ENCODE assay signal across 8 mouse cellular contexts in the genomic region with DNA sequence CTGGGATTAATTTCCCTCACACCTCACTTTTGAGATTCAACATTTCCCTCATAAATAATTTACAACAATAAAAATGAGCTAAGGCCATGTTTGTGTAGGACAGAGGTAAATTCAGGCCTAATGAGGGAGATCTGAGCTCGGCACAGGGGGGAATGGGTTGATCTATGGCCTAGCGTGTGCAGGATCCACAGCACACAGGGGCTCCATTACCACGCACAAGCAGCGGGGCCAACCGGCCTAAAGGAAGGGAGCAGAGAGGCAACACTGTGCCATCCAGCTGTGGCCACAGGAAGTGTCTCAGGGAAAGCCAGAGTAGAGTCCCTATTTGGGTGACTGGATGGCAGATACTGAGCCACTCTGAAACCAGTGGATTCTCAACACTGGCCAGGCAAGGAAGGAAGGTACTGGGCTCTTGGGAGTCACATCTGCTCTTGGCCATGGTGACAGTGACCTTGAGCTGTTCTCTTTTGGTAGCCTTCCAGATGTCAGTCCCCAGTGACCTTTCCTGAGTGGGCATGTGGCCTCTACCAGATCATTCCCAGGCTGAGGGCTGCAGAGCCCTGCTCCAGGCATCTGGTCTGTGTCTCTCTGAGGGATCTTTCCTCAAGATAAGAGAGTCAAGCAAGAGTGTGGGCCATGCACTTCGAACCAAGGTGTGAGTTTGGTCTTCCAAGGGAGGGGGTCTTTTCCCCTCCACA. TPM values are rescaled to one million over a fixed set of nuclear protein-coding genes. Genes with fewer than 3 reads are reported as not detected.
A peak's percentile ranks its signal among the peaks of the same experiment; 100 is the strongest.
DNase-seq lines count a peak whose midpoint lies in the region; ATAC-seq and TF ChIP-seq lines count a peak whose summit lies in the region.

No protein-coding gene starts in this region.

- no peak for DNase-seq in heart, embryonic 10.5 days (ENCODE audit: low spot score)
- DNase-seq in heart, postnatal 4 days, result no peak
- no peak for DNase-seq in hindbrain, postnatal 0 days (ENCODE audit: low spot score)
- DNase-seq in urinary bladder, postnatal 25 days (ENCODE audit: low spot score), result no peak
- DNase-seq in retina, embryonic 14.5 days (ENCODE audit: low spot score), result no peak

- H3K4me2 ChIP-seq in hindbrain, postnatal 0 days (ENCODE audit: low read depth, low read length), result no peak overlapping the region

- peaks cover 72% of the 10 kb centered on the region for H3K4me1 ChIP-seq in heart, embryonic 10.5 days
- peaks cover 100% of the 10 kb centered on the region for H3K4me1 ChIP-seq in megakaryocyte, embryonic 14.5 days
- H3K4me1 ChIP-seq in hindbrain, postnatal 0 days (ENCODE audit: insufficient read depth, low read length), result peaks cover 49% of the 10 kb centered on the region
- peaks cover 52% of the 10 kb centered on the region for H3K4me1 ChIP-seq in olfactory bulb, adult 2 months (ENCODE audit: control insufficient read depth, insufficient read depth, low read length)

- no peaks in the 10 kb centered on the region for H3K9me3 ChIP-seq in heart, embryonic 10.5 days
- H3K9me3 ChIP-seq in megakaryocyte, embryonic 14.5 days, result no peaks in the 10 kb centered on the region
- no peaks in the 10 kb centered on the region for H3K9me3 ChIP-seq in hindbrain, postnatal 0 days (ENCODE audit: low read length)

- WGBS in heart, embryonic 10.5 days, result 75% methylated on average over 6 of the region's 6 CpGs
- WGBS in hindbrain, postnatal 0 days, result 77% methylated on average over 6 of the region's 6 CpGs
- 86% methylated on average over 6 of the region's 6 CpGs for WGBS in olfactory bulb, adult 2 months

- no peak for ATAC-seq in megakaryocyte, adult 5-6 weeks (ENCODE audit: poor library complexity, severe bottlenecking)
- no peak for ATAC-seq in hindbrain, postnatal 0 days

- no peak overlapping the region for H3K4me3 ChIP-seq in heart, embryonic 10.5 days
- H3K4me3 ChIP-seq in megakaryocyte, embryonic 14.5 days (replicated peaks), result peak overlapping the region; percentile 70
- H3K4me3 ChIP-seq in hindbrain, postnatal 0 days (ENCODE audit: low read length), result no peak overlapping the region
- H3K4me3 ChIP-seq in olfactory bulb, adult 2 months (ENCODE audit: insufficient read depth, low read depth, low read length), result no peak overlapping the region

- no peak for TF ChIP-seq POLR2A in olfactory bulb, adult 2 months (IDR thresholded peaks at IDR 0.05; ENCODE audit: insufficient read depth, low read depth, low read length)

- H3K27ac ChIP-seq in heart, embryonic 10.5 days, result peak overlapping the region; percentile 63; the same call in 1 of the 2 replicates
- peak overlapping the region; percentile 95 for H3K27ac ChIP-seq in hindbrain, postnatal 0 days
- peak overlapping the region; percentile 32; the same call in 1 of the 2 replicates for H3K27ac ChIP-seq in olfactory bulb, adult 2 months (ENCODE audit: insufficient read depth, low read depth, low read length)

- no peak for TF ChIP-seq CTCF in hindbrain, postnatal 0 days (IDR thresholded peaks at IDR 0.05; ENCODE audit: low read depth)
- no peak for TF ChIP-seq CTCF in olfactory bulb, adult 2 months (IDR thresholded peaks at IDR 0.05; ENCODE audit: insufficient read depth, low read depth, low read length)

- peaks cover 42% of the 10 kb centered on the region; the same call in 1 of the 2 replicates for H3K27me3 ChIP-seq in heart, embryonic 10.5 days (ENCODE audit: insufficient read depth, poor library complexity, severe bottlenecking)
- no peaks in the 10 kb centered on the region for H3K27me3 ChIP-seq in megakaryocyte, embryonic 14.5 days (replicated peaks)
- H3K27me3 ChIP-seq in hindbrain, postnatal 0 days (ENCODE audit: insufficient read depth, low read length), result no peaks in the 10 kb centered on the region

- H3K36me3 ChIP-seq in heart, embryonic 10.5 days, result peaks cover 15% of the 10 kb centered on the region
- peaks cover 98% of the 10 kb centered on the region for H3K36me3 ChIP-seq in megakaryocyte, embryonic 14.5 days (replicated peaks; ENCODE audit: low read length)
- H3K36me3 ChIP-seq in hindbrain, postnatal 0 days (ENCODE audit: insufficient read depth, low read length), result peaks cover 13% of the 10 kb centered on the region; the same call in 1 of the 2 replicates

- H3K9ac ChIP-seq in hindbrain, postnatal 0 days (replicated peaks; ENCODE audit: low read length), result no peak overlapping the region; the same call in 1 of the 2 replicates

RNA-seq across cellular contexts. Expression of a gene that starts 9.9 kb away (rescaled TPM):
- 10.0 and 16.6 TPM in 2 replicates for polyA plus RNA-seq in heart, embryonic 10.5 days (2016; fragmentation: Nextera tagmentation; extraction: Ambion mirVana)
- total RNA-seq in heart, postnatal 4 days (2021), result 10 to 100 TPM; 28.1 to 29.3 TPM
- 181 and 204 TPM in 2 replicates for polyA plus RNA-seq in megakaryocyte, embryonic 14.5 days (2012; ENCODE audit: insufficient read depth, low replicate concordance)
- total RNA-seq in megakaryocyte, adult 5-6 weeks (2015), result 22.2 and 23.9 TPM in 2 replicates
- 9.5 and 10.1 TPM in 2 replicates for total RNA-seq in megakaryocyte, adult 5-6 weeks (2017)
- 134 and 142 TPM in 2 replicates for total RNA-seq in hindbrain, postnatal 0 days (2014; rRNA removed)
- polyA plus RNA-seq in hindbrain, postnatal 0 days (2015; fragmentation: Nextera tagmentation; extraction: Ambion mirVana), result 55.4 and 64.1 TPM in 2 replicates
- polyA plus RNA-seq in olfactory bulb, adult 2 months (2012; ENCODE audit: insufficient read depth, insufficient read length, low replicate concordance, missing spikeins), result not detected in 2 replicates

Comparison
In these comparisons a context has a peak if more than half of its experiments do, and no peak if none do; other contexts are left out.
1. H3K27ac ChIP-seq: peak in every context shown above with its lines; median percentile 95 in hindbrain, postnatal 0 days; 63 in heart, embryonic 10.5 days; 32 in olfactory bulb, adult 2 months.